12 mouse cellular contexts compared by ENCODE assay signal in genomic region chr5:52218238-52218637, GRCm38 (mm10). TPM values are rescaled to one million over a fixed set of nuclear protein-coding genes. Genes with fewer than 3 reads are reported as not detected.
DNase-seq lines count a peak whose midpoint lies in the region; ATAC-seq and TF ChIP-seq lines count a peak whose summit lies in the region.
"Had no signal": no experiment of that assay in that cellular context is flagged by ENCODE, and none has a peak within 500 bp of the region (broad histone marks: within the 10 kb centered on the region; RNA-seq: fewer than 3 reads in every experiment).

No protein-coding gene starts in this region.

- no peak overlapping the region for H3K4me2 ChIP-seq in limb, embryonic 11.5 days (ENCODE audit: low read depth, severe bottlenecking)
- 0 out of 2 replicates have a peak overlapping the region, but pooled peaks have one; percentile 1 for H3K4me2 ChIP-seq in embryonic facial prominence, embryonic 15.5 days (replicated peaks)
- peak overlapping the region; percentile 8; the same call in 1 of the 2 replicates for H3K4me2 ChIP-seq in midbrain, embryonic 16.5 days (ENCODE audit: low read length)
- H3K4me2 ChIP-seq: stomach, embryonic 15.5 days had no signal

- no peak for DNase-seq in heart, adult 2 months
- DNase-seq in heart, adult 9 months (ENCODE audit: low spot score in 2 of 2): no peak
- no peak for DNase-seq in limb, embryonic 11.5 days (ENCODE audit: low spot score)
- DNase-seq in limb, embryonic 10.5 days (ENCODE audit: low spot score): no peak
- DNase-seq in layer of hippocampus, postnatal 25 days (ENCODE audit: extremely low spot score in 1 of 2, low spot score in 1 of 2): no peak
- DNase-seq: adrenal gland, adult 2 months; right cerebral cortex, postnatal 25 days had no signal

- peak; percentile 48; the same call in 1 of the 2 replicates for ATAC-seq in limb, embryonic 11.5 days (ENCODE audit: insufficient number of reproducible peaks, low FRiP score, low TSS enrichment, low read depth)
- no peak for ATAC-seq in embryonic facial prominence, embryonic 15.5 days (ENCODE audit: insufficient number of reproducible peaks, low FRiP score, low TSS enrichment, low read depth)
- no peak for ATAC-seq in midbrain, embryonic 16.5 days
- no peak for ATAC-seq in activated CD4-positive, CD25-positive, alpha-beta regulatory T cell, adult 4 months

- no peaks in the 10 kb centered on the region for H3K36me3 ChIP-seq in heart, adult 2 months (ENCODE audit: control insufficient read depth, insufficient read depth, low read length)
- no peaks in the 10 kb centered on the region for H3K36me3 ChIP-seq in limb, embryonic 11.5 days (ENCODE audit: control insufficient read depth, insufficient read depth, low read length)
- no peaks in the 10 kb centered on the region for H3K36me3 ChIP-seq in limb, embryonic 10.5 days
- no peaks in the 10 kb centered on the region for H3K36me3 ChIP-seq in embryonic facial prominence, embryonic 15.5 days
- no peaks in the 10 kb centered on the region for H3K36me3 ChIP-seq in midbrain, embryonic 16.5 days (ENCODE audit: control insufficient read depth, insufficient read depth, low read length)
- H3K36me3 ChIP-seq: stomach, embryonic 15.5 days had no signal

- no peaks in the 10 kb centered on the region for H3K9me3 ChIP-seq in limb, embryonic 11.5 days (ENCODE audit: control insufficient read depth, low read length)
- H3K9me3 ChIP-seq in limb, embryonic 10.5 days (replicated peaks): no peaks in the 10 kb centered on the region
- H3K9me3 ChIP-seq in embryonic facial prominence, embryonic 15.5 days (replicated peaks): no peaks in the 10 kb centered on the region
- no peaks in the 10 kb centered on the region for H3K9me3 ChIP-seq in midbrain, embryonic 16.5 days (replicated peaks; ENCODE audit: control insufficient read depth, low read length, poor library complexity, severe bottlenecking)
- H3K9me3 ChIP-seq: stomach, embryonic 15.5 days had no signal

- 56% methylated on average over 6 of the region's 6 CpGs for WGBS in heart, adult 2 months
- 71% methylated on average over 6 of the region's 6 CpGs for WGBS in limb, embryonic 11.5 days
- WGBS in limb, embryonic 10.5 days: 88% methylated on average over 6 of the region's 6 CpGs
- 41% methylated on average over 6 of the region's 6 CpGs for WGBS in embryonic facial prominence, embryonic 15.5 days
- 63% methylated on average over 6 of the region's 6 CpGs for WGBS in midbrain, embryonic 16.5 days

- H3K4me3 ChIP-seq in heart, adult 2 months: no peak overlapping the region
- H3K4me3 ChIP-seq in limb, embryonic 11.5 days (ENCODE audit: low read depth, low read length): no peak overlapping the region
- no peak overlapping the region for H3K4me3 ChIP-seq in limb, embryonic 10.5 days
- no peak overlapping the region for H3K4me3 ChIP-seq in embryonic facial prominence, embryonic 15.5 days (replicated peaks)
- no peak overlapping the region for H3K4me3 ChIP-seq in midbrain, embryonic 16.5 days (ENCODE audit: low read depth, low read length)
- H3K4me3 ChIP-seq: stomach, embryonic 15.5 days had no signal

- TF ChIP-seq EP300 in heart, adult 2 months (IDR thresholded peaks at IDR 0.05; ENCODE audit: insufficient read depth, low read depth, low read length): no peak

- H3K79me2 ChIP-seq in heart, adult 2 months (replicated peaks; ENCODE audit: control insufficient read depth, insufficient read depth, low read length): no peaks in the 10 kb centered on the region

- no peak overlapping the region for H3K9ac ChIP-seq in heart, adult 2 months (ENCODE audit: low read depth, low read length)
- no peak overlapping the region for H3K9ac ChIP-seq in limb, embryonic 11.5 days (ENCODE audit: low read length)
- no peak overlapping the region for H3K9ac ChIP-seq in embryonic facial prominence, embryonic 15.5 days
- no peak overlapping the region for H3K9ac ChIP-seq in midbrain, embryonic 16.5 days (ENCODE audit: low read depth, low read length)
- H3K9ac ChIP-seq: stomach, embryonic 15.5 days had no signal

- H3K27ac ChIP-seq in heart, adult 2 months: peak overlapping the region; percentile 20; the same call in 1 of the 2 replicates
- 0 out of 2 replicates have a peak overlapping the region, but pooled peaks have one; percentile 30 for H3K27ac ChIP-seq in limb, embryonic 11.5 days (replicated peaks; ENCODE audit: low read depth, low read length)
- H3K27ac ChIP-seq in limb, embryonic 10.5 days: no peak overlapping the region; the same call in 1 of the 2 replicates
- H3K27ac ChIP-seq in embryonic facial prominence, embryonic 15.5 days (replicated peaks): no peak overlapping the region
- H3K27ac ChIP-seq in midbrain, embryonic 16.5 days (ENCODE audit: low read length): no peak overlapping the region
- H3K27ac ChIP-seq: kidney, postnatal 0 days; stomach, embryonic 15.5 days had no signal

- no peaks in the 10 kb centered on the region for H3K27me3 ChIP-seq in heart, adult 2 months (ENCODE audit: control insufficient read depth, insufficient read depth, low read length)
- H3K27me3 ChIP-seq in limb, embryonic 11.5 days (ENCODE audit: control insufficient read depth, insufficient read depth, low read length): no peaks in the 10 kb centered on the region
- no peaks in the 10 kb centered on the region for H3K27me3 ChIP-seq in limb, embryonic 10.5 days (ENCODE audit: low read depth, poor library complexity, severe bottlenecking)
- no peaks in the 10 kb centered on the region for H3K27me3 ChIP-seq in embryonic facial prominence, embryonic 15.5 days
- H3K27me3 ChIP-seq in midbrain, embryonic 16.5 days (ENCODE audit: control insufficient read depth, insufficient read depth, low read depth, low read length): no peaks in the 10 kb centered on the region
- H3K27me3 ChIP-seq: stomach, embryonic 15.5 days had no signal

- intact Hi-C loops in heart, adult 2 months (cut with DNase I): no loop called here

- TF ChIP-seq POLR2A in heart, adult 2 months (IDR thresholded peaks at IDR 0.05; ENCODE audit: insufficient read depth, low read depth, low read length): no peak

- peaks cover 4% of the 10 kb centered on the region; the same call in 1 of the 2 replicates for H3K4me1 ChIP-seq in heart, adult 2 months (ENCODE audit: control insufficient read depth, insufficient read depth, low read length)
- peaks cover 9% of the 10 kb centered on the region for H3K4me1 ChIP-seq in limb, embryonic 11.5 days (ENCODE audit: control insufficient read depth, insufficient read depth, low read length)
- H3K4me1 ChIP-seq in limb, embryonic 10.5 days: peaks cover 27% of the 10 kb centered on the region
- H3K4me1 ChIP-seq in embryonic facial prominence, embryonic 15.5 days: peaks cover 8% of the 10 kb centered on the region
- peaks cover 6% of the 10 kb centered on the region for H3K4me1 ChIP-seq in midbrain, embryonic 16.5 days (ENCODE audit: control insufficient read depth, insufficient read depth, low read length)

- no peak for TF ChIP-seq CTCF in heart, adult 2 months (IDR thresholded peaks at IDR 0.05)

RNA-seq across cellular contexts. Expression of gene Dhx15, which starts 27.9 kb away (rescaled TPM):
- 10 to 100 TPM; 54.1 to 54.8 TPM for total RNA-seq in heart, adult 2 months (2021)
- 24.0 and 51.3 TPM in 2 replicates for polyA plus RNA-seq in heart, adult 2 months (2012; rRNA removed)
- 111 and 114 TPM in 2 replicates for polyA plus RNA-seq in limb, embryonic 11.5 days (2014; fragmentation: Nextera tagmentation; extraction: Ambion mirVana)
- polyA plus RNA-seq in limb, embryonic 10.5 days (2016; fragmentation: Nextera tagmentation; extraction: Ambion mirVana): 214 and 221 TPM in 2 replicates
- polyA plus RNA-seq in embryonic facial prominence, embryonic 15.5 days (2015; fragmentation: Nextera tagmentation; extraction: Ambion mirVana): 141 TPM in 2 replicates
- polyA plus RNA-seq in midbrain, embryonic 16.5 days (2015; fragmentation: Nextera tagmentation; extraction: Ambion mirVana): 117 and 127 TPM in 2 replicates
- 100 to 1,000 TPM in 1 of 2 experiments, 10 to 100 TPM in 1; 87.2 to 103 TPM for polyA plus RNA-seq in activated CD4-positive, CD25-positive, alpha-beta regulatory T cell, adult 4 months (2017; shearing (Covaris generic))
- total RNA-seq in layer of hippocampus, postnatal 25 days (2021): 10 to 100 TPM; 87.0 to 93.2 TPM

Comparison
In these comparisons a context has a peak if more than half of its experiments do, and no peak if none do; other contexts are left out.
1. H3K27ac ChIP-seq: peak in heart, adult 2 months (single experiment) and limb, embryonic 11.5 days (single experiment); none in limb, embryonic 10.5 days (single experiment), embryonic facial prominence, embryonic 15.5 days (single experiment) and midbrain, embryonic 16.5 days (single experiment).